Mouse (Mus musculus) heart, embryonic 16.5 days (tissue): ENCODE measurements at regions not wholly inside any gene's neighbourhood (a gene's known extent, or its start where the extent isn't known, plus 50 kb on each side); places are given as distances from the start of the nearest gene placed in this dataset.

Experiments used
- ATAC-seq: fragments of 200-750 bp; cut with Nextera tagmentation; replicated peaks from 2 replicates; pipeline ENCODE4 v1.8.0; 2017; ENCODE audit warnings: moderate number of reproducible peaks; ENCODE audit not compliant: insufficient read depth, low FRiP score; ENCODE audit errors: extremely low read depth
- H3K27ac ChIP-seq: fragments of 300-500 bp; sonication (generic); 2 replicates; pipeline ENCODE4 v1.5.1; 2014; ENCODE audit warnings: mild to moderate bottlenecking, low read length, control low read depth, moderate library complexity
- H3K27me3 ChIP-seq: fragments of 300-500 bp; sonication (generic); 2 replicates; pipeline ENCODE4 v1.6.1; 2014; ENCODE audit warnings: low read length, mixed read lengths; ENCODE audit not compliant: control insufficient read depth, insufficient read depth
- H3K36me3 ChIP-seq: fragments of 300-500 bp; sonication (generic); 2 replicates; pipeline ENCODE4 v1.6.1; 2014; ENCODE audit not compliant: control insufficient read depth, insufficient read depth
- H3K4me1 ChIP-seq: fragments of 300-500 bp; sonication (generic); 2 replicates; pipeline ENCODE4 v1.6.1; 2014; ENCODE audit warnings: low read length, mixed read lengths; ENCODE audit not compliant: control insufficient read depth, insufficient read depth
- H3K4me2 ChIP-seq: fragments of 300-500 bp; sonication (generic); 2 replicates; pipeline ENCODE4 v1.6.1; 2014; ENCODE audit warnings: low read depth, mild to moderate bottlenecking, control low read depth, low read length
- H3K4me3 ChIP-seq: fragments of 300-500 bp; sonication (generic); 2 replicates; pipeline ENCODE4 v1.5.1; 2014; ENCODE audit warnings: mild to moderate bottlenecking, control low read depth, low read length
- H3K9ac ChIP-seq: fragments of 300-500 bp; sonication (generic); 2 replicates; pipeline ENCODE4 v1.6.1; 2014; ENCODE audit warnings: low read length, control low read depth
- H3K9me3 ChIP-seq: fragments of 300-500 bp; sonication (generic); replicated peaks from 2 replicates; pipeline ENCODE4 v1.6.1; 2016; ENCODE audit warnings: low read length; ENCODE audit not compliant: control insufficient read depth
- WGBS: fragments of 180-500 bp; shearing (Covaris S2); extraction: QIAGEN DNeasy Blood & Tissue Kit; methylation state at CpG from one replicate; pipeline ENCODE4 v1.1.7; 2014; 5-methylcytosine and 5-hydroxymethylcytosine counted together

DNA sequence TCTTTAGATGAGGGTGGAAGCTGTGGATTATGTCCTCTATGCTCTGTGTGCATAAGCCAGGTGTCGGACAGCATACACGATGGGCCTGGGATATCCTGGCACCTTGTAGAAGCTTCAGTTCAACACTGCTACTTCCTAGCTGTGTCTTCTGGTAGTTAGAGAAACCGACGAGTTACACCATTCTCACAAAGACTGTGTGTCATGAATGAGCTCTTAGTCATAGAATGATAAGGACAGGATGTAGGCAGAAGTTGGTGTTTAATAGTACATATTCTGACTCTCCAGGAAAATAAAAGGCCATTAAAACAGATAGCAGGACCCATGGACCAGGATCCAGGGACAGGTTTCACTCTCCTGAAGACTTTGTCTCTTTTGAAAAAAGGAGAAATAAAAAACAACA lies 446.3 kb upstream of the Klf4 start:
- WGBS, result 71% methylated on average over 4 of the region's 4 CpGs
- Histone ChIP-seq H3K9ac (no peak overlapping the region), H3K4me2 (no peak overlapping the region), H3K27me3 (no peaks in the 10 kb centered on the region), H3K27ac (no peak overlapping the region), H3K36me3 (no peaks in the 10 kb centered on the region), H3K9me3 (no peaks in the 10 kb centered on the region), H3K4me3 (no peak overlapping the region), H3K4me1 (no peaks in the 10 kb centered on the region)
- no peak for ATAC-seq

DNA sequence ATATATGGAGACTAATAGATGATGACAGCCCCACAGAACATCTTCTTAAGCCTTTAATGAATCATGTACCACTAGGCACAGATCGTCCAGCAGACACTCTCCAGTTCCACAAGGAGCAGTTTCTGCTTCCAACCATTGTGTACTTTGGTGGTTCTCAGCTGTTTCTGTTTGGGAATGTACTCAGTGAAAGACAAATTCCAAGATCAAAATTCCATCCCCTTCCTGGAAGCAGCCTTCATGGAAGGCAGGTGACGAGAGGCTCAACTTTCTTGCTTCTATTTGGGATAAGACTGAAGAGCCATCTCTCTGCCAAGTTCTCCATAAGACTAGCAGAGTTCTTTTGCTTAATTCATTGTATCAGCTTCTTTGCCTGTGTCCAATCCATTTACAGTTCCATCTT lies 444.0 kb upstream of the Klf4 start:
- WGBS, result 75% methylated on average over 2 of the region's 2 CpGs
- no peaks in the 10 kb centered on the region for H3K4me1 ChIP-seq
- H3K36me3 ChIP-seq, result no peaks in the 10 kb centered on the region
- no peak overlapping the region for H3K27ac ChIP-seq
- H3K9me3 ChIP-seq, result no peaks in the 10 kb centered on the region
- no peaks in the 10 kb centered on the region for H3K27me3 ChIP-seq
- no peak overlapping the region for H3K4me3 ChIP-seq
- no peak for ATAC-seq
- no peak overlapping the region for H3K9ac ChIP-seq
- no peak overlapping the region for H3K4me2 ChIP-seq

DNA sequence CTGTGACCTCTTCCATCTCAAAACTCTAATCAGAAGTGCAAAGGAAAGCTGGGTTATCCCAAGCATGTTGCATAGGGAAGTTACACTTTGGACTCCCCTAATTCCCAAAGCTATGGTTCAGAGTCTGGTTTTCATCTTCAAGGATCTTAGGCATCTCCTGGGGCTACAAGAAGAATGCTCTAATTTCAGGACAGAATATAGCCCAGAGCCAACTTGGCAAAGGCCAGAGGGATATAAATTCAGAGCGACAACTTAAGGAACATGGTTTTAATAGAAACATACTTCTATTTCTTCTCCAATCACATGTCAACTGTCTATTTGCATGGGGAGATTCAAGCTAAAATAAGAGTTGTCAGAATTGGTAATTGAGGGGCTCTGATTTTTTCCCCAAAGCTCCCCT lies 441.4 kb upstream of the Klf4 start:
- H3K9ac ChIP-seq, result no peak overlapping the region
- H3K27me3 ChIP-seq, result no peaks in the 10 kb centered on the region
- 80% methylated on average over 1 of the region's 1 CpGs for WGBS
- no peak for ATAC-seq
- H3K9me3 ChIP-seq, result no peaks in the 10 kb centered on the region
- H3K27ac ChIP-seq, result no peak overlapping the region
- no peak overlapping the region for H3K4me3 ChIP-seq
- H3K36me3 ChIP-seq, result no peaks in the 10 kb centered on the region
- no peak overlapping the region for H3K4me2 ChIP-seq
- H3K4me1 ChIP-seq, result no peaks in the 10 kb centered on the region

DNA sequence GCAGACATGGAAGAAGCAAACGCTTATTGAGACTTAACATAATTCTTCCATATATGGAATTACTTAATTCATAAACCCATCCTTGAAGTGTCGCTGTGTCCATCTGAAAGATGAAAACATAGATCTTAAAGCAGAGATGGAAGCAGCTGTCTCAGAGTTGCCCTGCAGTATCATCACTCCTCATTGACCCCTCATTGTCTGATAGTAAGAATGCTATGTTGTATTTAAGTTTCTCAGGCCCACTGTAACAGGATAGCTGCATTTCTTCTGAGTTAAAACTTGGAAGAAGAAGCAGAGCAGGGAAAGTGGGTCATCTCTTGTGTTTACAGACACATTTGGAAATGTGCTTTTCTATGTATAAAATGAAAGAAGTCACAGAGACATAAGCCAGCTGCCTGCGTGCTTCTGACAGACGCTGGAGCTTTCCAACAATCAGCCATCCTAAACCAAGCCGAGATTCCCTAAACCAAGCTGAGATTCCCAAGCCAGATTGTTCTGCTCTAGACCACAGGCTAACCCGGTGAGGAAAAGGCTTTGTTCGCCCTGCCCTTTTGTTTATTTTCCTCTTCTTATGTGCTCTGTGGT lies 440.1 kb upstream of the Klf4 start:
- ATAC-seq, result no peak
- no peaks in the 10 kb centered on the region for H3K27me3 ChIP-seq
- H3K4me3 ChIP-seq, result no peak overlapping the region
- no peak overlapping the region for H3K4me2 ChIP-seq
- WGBS, result 67% methylated on average over 7 of the region's 7 CpGs
- H3K27ac ChIP-seq, result no peak overlapping the region
- no peaks in the 10 kb centered on the region for H3K36me3 ChIP-seq
- H3K9ac ChIP-seq, result no peak overlapping the region
- no peaks in the 10 kb centered on the region for H3K9me3 ChIP-seq
- H3K4me1 ChIP-seq, result no peaks in the 10 kb centered on the region

DNA sequence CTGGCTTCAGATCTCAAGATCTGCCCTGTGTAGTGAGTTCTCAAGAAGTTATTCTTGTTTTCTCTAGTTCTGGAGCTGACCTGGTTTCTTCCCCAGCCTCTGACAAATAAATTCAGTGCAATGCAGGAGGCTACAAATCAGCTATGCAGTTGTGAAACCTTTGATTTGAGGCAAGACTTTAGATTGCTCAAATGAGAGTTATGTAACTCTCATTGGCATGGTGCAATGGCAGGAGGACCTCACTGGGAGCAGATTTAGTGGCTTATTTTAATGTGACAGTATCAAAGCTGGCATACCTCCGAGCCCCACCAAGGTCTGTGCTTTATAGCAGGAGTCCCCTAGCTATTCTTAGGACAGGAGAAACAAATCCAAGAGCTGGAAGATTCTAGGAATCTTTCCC lies 427.8 kb upstream of the Klf4 start:
- Histone ChIP-seq H3K27me3 (no peaks in the 10 kb centered on the region), H3K4me2 (no peak overlapping the region), H3K36me3 (no peaks in the 10 kb centered on the region), H3K27ac (no peak overlapping the region), H3K9ac (no peak overlapping the region), H3K4me3 (no peak overlapping the region), H3K9me3 (no peaks in the 10 kb centered on the region), H3K4me1 (no peaks in the 10 kb centered on the region)
- WGBS, result 80% methylated on average over 1 of the region's 1 CpGs
- ATAC-seq, result no peak

DNA sequence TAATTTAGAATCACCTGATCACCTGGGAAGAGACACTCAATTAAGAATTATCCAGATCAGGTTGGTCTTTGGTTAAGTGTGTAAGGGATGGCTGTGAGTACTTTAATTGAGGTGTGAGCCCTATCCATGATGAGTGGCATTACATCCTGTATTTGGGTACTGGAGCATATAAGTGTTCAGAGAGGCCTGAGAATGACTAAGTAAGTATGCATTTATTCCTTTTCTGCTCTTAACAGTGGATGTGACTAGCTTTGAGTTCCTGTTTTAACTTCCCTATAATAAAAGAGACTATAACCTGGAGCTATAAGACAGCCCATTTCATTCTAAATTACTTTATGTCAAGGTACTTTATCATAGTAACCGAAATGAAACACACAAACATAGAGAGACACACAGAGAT lies 421.4 kb upstream of the Klf4 start:
- WGBS, result 88% methylated on average over 1 of the region's 1 CpGs
- H3K9ac ChIP-seq, result no peak overlapping the region
- no peaks in the 10 kb centered on the region for H3K9me3 ChIP-seq
- ATAC-seq, result no peak
- no peaks in the 10 kb centered on the region for H3K4me1 ChIP-seq
- H3K27me3 ChIP-seq, result no peaks in the 10 kb centered on the region
- H3K36me3 ChIP-seq, result no peaks in the 10 kb centered on the region
- no peak overlapping the region for H3K4me2 ChIP-seq
- H3K27ac ChIP-seq, result no peak overlapping the region
- H3K4me3 ChIP-seq, result no peak overlapping the region

DNA sequence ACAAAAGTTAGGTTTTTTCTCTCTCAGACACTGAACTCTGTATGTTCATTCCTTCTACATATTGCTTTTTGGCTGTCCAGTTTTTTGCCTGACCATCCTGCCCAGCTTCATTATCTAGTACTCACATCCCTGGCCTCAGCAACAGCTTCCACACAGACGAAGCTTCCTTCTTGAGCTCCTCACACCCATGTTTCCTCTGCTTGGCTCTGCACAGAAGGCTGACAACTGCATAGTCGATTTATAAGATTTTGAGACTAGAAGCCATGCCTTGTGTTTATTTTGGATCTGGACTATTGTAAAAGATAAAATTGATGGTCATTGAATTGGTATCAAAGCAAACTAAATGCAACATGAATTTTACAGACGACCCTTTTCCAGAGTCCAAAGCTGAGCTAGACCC lies 420.0 kb upstream of the Klf4 start:
- Histone ChIP-seq H3K9ac (no peak overlapping the region), H3K36me3 (no peaks in the 10 kb centered on the region), H3K27ac (no peak overlapping the region), H3K9me3 (no peaks in the 10 kb centered on the region), H3K4me1 (no peaks in the 10 kb centered on the region), H3K4me2 (no peak overlapping the region), H3K4me3 (no peak overlapping the region), H3K27me3 (no peaks in the 10 kb centered on the region)
- no peak for ATAC-seq
- WGBS, result 61% methylated on average over 3 of the region's 3 CpGs

DNA sequence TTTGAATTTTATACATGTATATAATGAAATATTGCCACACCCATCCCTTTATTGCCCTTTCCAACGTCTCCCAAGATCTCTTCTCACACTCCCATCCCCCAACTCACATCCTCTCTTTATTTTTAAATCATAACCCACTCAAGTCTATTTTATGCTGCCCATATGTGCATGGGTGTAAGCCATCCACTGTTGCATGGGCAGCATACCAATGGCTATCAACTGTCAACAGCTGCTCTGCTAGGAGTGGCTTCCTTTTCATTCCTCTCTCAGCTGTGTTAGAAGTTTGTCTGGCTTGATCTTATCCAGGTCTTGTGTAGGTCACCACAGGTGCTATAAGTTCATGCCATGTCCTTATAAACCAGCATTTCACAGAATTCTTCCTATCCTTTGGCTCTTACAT lies 409.2 kb upstream of the Klf4 start:
- WGBS, result 35% methylated on average over 1 of the region's 1 CpGs
- Histone ChIP-seq H3K27me3 (no peaks in the 10 kb centered on the region), H3K9ac (no peak overlapping the region), H3K4me1 (no peaks in the 10 kb centered on the region), H3K4me3 (no peak overlapping the region), H3K36me3 (no peaks in the 10 kb centered on the region), H3K9me3 (no peaks in the 10 kb centered on the region), H3K4me2 (no peak overlapping the region), H3K27ac (no peak overlapping the region)
- ATAC-seq, result no peak

DNA sequence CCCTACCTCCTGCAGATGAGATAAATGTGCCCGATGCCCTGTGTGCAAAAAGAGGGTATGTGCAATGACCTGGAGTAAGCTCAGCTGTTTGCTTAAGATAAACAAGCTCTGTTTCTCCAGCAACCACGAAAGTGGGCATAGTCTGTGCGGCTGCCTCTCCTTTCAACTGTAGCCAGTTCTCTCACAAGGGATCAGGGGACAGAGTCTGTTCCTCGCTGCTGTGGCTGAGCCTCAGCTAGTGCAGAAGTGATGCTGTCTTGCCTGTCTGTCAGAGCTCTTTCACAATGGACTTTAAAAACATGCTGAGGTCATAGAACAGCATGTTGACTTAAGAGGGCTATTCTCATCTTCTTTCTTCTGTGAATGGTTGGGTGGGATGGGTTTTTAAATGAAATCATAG lies 406.1 kb upstream of the Klf4 start:
- no peak overlapping the region for H3K9ac ChIP-seq
- 45% methylated on average over 4 of the region's 4 CpGs for WGBS
- ATAC-seq, result no peak
- no peak overlapping the region for H3K4me3 ChIP-seq
- no peak overlapping the region for H3K27ac ChIP-seq
- H3K4me2 ChIP-seq, result no peak overlapping the region
- H3K4me1 ChIP-seq, result no peaks in the 10 kb centered on the region
- no peaks in the 10 kb centered on the region for H3K27me3 ChIP-seq
- H3K9me3 ChIP-seq, result no peaks in the 10 kb centered on the region
- H3K36me3 ChIP-seq, result no peaks in the 10 kb centered on the region

DNA sequence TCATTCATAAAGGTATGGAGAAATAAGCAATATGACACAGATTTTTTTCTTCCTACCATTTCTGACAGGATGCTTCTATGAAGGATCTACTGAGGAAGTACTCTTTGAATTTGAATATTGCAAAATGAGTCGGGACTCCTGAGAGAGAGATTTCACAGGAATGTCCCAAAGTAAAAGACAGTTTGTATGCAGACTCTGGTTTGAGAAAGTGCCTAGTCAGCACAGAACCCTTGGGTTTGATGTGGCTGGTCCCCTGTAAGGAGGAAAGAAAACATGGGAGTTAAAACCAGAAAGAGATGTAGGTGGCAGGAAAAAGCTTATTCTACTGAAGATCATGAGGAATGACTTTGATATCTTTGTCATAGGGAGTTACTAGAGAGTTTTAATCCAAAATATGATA lies 405.6 kb upstream of the Klf4 start:
- Histone ChIP-seq H3K9ac (no peak overlapping the region), H3K27ac (no peak overlapping the region), H3K4me2 (no peak overlapping the region), H3K9me3 (no peaks in the 10 kb centered on the region), H3K36me3 (no peaks in the 10 kb centered on the region), H3K27me3 (no peaks in the 10 kb centered on the region), H3K4me3 (no peak overlapping the region), H3K4me1 (no peaks in the 10 kb centered on the region)
- ATAC-seq, result no peak
- 68% methylated on average over 1 of the region's 1 CpGs for WGBS
